Mouse (Mus musculus) urinary bladder, postnatal 4 days (tissue): ENCODE measurements around the gene Fry.
"Not testable (repeated sequence)": the region's sequence is repeated elsewhere in the genome, so short reads cannot be mapped to it uniquely, and the experiment has no call there.

Source experiments
- DNase-seq, 2 experiments: peaks; one replicate each; pipeline ENCODE4 v3.0.0; 2021 to 2022; ENCODE audit warnings: low spot score in 2 of 2

Gene Fry

DNA sequence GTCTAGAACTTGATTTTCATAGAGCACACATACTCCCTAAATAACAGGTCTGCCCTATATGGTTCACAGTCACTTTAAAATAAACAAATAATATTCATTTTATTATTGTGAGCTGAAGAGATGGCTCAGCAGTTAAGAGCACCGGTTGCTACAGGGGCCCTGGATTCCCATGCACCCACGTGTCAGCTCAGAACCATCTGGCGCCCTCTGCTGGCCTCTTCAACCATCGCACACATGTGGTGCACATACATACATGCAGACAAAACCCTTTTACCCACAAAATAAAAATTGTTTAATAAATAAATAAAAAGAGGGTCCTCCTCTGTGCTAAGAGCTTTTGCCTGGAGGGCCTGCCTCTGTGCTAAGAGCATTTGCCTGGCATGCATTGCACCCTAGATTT, 335.0 kb downstream of the Fry start:
- no peak for DNase-seq

DNA sequence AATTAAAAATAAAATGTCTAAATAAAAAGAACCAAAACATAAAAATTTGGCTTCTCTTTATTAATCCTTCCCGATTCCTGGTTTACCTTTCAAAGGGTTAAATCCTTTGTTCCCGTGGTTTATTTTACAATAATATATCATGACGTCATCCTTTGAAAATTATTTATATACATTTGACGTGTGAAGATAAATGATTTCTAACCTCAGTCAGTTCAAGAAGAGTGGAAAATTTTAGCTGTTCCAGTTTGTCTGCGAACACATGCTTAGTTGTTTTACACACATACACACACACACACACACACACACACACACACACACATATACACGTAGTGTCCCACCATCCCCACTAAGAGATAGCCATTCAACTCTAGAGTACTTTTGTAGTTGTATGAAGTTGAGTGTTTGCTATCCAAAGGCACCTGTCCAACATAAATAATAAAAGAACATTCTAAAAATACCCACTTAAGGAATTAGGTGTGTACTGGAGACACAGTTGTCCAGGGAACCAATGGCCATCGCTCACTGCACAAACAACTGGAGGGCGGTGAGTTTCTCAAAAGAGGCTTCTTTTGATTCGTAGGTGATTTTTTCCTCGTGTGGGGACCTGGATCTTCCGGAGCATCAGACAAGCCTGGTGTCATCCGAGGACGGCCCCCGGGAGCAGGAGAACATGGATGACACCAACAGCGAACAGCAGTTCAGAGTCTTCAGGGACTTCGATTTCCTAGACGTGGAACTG, 338.9 kb downstream of the Fry start:
- no peak for DNase-seq

DNA sequence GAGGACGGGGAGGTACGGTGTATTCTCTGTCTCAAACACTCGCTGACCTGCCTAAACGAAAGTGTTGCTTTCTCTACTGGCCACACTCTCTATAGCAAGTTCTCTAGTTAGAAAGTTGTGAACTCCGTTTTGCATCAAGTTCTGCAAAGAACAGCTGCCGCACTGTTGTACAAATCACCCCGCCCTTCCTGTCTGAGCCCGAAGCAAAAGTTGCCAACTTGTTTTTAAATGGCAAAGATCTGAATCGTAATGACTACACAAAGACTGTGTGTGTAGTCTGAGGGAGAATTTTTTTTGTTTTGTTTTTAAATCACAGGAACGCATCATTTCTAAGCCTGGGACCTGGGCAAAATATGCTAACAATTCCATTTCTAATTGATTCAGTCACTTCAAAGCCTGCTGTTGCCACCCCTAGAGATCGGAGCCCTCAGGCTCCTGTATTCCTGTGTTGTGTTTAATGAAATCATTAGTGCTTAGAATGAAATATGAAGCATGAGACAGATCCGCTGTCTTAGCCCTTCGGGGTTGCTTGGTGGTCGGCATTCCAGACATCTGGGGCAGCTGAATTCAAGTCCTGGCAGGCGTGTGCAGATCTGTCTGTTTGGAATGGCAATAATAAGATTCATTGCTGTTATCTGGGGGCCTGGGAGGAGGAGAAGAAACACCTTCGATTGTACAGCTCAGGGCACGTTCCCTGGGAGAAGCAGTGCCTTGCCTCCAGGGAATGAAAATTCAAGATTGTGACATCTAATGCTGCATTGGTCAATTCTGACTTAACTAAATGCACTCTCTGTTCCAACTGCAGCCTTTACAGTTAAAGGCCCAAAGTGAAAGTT, 339.7 kb downstream of the Fry start:
- no peak for DNase-seq

DNA sequence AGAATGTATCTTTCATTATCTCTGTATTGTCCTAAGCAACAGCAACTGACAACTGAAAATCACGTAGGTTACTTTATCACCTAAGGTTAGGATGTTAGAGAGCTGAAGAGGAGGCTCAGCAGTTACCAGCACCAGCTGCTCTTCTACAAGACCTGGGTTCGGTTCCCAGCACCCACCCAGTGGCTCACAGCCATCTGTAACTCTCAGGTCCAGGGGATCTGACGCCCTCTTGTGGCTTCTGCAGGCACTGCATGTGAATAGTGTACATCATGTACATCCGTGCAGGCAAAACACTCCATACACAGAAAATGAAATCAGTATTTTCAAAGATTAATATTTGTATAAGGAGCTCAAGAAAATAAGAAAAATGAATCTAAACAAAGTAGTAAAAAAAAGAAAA, 341.4 kb downstream of the Fry start:
- no peak for DNase-seq

DNA sequence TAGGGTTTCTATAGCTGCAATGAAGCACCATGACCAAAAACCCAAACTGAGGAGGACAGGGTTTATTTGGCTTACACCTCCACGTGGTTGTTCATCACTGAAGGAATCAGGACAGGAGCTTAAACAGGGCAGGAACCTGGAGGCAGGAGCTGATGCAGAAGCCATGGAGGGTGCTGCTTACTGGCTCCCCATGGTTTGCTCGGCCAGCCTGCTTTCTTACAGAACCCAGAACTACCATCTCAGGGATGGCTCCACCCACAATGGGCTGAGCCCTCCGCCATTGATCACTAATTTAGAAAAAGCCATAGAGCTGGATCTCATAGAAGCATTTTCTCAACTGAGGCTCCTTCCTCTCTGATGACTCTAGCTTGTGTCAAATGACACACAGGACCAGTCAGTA, 346.3 kb downstream of the Fry start:
- DNase-seq, result no peak

DNA sequence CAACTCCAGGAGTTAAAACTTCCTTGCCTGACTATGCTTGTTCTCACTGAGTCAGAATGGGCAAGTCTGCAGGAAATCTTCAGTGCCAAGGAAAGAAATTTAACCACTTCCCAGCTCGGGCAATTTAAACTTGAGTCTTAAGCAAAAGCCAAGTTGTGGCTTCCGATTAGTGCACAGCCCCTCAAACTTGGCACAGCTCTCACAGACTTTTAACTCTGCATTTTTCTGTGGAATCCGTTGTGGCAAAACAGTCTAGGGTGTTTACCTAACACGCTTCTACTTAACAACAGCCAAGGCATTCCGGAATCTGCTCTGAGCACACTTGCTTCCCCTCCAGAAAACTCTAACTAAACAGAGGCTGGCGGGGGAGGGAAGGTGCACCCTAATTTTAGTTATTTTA, 346.8 kb downstream of the Fry start:
- no peak for DNase-seq

DNA sequence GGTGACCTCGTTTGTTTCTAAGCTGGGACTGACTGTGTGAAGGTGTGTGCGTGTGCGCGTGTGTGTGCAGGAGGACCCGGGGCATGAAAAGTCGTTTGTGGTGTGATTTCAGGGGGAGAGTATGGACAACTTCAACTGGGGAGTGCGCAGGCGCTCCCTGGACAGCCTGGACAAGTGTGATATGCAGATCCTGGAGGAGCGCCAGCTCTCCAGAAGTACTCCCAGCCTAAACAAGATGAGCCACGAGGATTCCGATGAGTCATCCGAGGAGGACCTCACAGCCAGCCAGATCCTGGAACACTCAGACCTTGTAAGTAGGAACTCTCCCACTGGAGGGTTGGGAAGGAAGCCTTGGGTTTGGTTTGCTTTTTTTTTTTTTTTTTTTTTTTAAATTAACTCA, 347.7 kb downstream of the Fry start:
- peak; percentile 83 to 84 for DNase-seq

DNA sequence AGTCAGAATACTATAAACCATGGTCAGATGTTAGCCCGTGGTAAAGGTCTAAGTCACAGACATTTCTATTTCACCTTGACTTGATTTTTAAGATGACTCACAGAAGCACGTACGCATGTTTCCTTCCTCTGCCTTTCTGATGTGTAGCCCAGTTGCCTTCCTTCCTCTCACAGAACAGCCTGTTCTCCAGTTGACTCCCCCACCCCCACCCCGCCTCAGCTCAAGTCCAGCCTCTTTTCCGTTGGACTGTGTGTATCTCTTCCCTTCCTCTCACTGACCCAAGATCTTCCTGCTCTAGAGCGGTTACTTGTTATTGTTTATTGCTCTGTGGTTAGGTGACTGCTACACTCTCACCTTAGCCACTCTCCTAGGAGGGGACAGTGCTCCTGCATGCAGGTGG, 350.0 kb downstream of the Fry start:
- DNase-seq, result no peak

DNA sequence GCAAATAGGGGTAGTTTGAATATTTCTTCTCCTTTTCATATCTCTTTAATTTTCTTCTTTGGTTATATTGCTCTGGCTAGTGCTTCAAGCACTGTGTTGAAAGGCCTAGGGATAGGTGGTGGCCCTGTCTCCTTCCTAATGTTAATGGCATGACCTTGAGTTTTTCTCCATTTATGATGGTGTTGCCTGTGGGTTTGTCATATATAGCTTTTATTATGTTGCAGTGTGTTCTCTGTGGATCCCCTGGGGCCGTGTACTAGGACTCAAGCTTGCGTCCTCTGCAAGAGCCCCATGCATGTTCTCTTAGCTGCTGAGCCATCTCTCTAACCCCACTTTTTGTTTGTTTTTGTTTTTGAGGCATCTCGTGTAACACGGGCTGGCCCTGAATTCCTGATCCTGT, 358.9 kb downstream of the Fry start:
- no peak for DNase-seq

DNA sequence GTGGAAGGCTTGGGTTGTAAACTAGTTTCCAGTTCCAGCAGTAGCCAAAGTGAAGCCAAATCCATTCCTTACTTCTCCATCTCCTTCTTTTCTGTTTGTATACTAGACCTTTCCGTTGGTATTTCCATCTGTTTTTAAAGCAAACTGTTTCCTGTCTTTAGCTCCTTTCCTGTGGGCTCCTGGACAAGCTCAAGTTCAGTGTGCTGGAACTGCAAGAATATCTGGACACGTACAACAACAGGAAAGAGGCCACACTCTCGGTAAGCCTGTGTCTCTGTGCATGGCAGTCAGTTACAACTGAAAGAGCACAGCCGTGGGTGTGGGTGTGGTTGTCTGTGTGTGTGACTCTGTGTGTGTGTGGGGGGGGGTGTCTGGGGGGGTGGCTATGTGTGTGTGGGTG, 360.2 kb downstream of the Fry start:
- no peak for DNase-seq

DNA sequence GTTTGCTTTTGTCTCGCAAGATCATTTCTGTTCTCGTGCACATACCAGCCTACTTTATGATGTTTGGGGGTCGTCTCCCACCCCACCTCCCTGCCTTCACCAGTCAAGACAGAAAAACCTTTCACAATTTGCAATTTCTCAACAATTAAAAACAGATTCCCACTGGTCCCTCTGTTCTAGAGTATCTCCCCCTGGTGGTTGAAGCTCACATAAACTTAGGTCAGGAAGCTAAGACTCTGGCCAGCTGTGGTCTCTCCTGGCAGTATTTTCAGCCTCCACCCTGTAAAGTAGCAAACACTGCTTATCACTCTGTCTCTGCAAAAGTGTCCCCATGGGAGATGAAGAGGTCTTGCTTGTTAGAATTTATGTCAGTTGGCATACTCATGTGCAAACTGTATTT, 366.8 kb downstream of the Fry start:
- DNase-seq, result peak in 1 of 2 experiments; percentile 30

DNA sequence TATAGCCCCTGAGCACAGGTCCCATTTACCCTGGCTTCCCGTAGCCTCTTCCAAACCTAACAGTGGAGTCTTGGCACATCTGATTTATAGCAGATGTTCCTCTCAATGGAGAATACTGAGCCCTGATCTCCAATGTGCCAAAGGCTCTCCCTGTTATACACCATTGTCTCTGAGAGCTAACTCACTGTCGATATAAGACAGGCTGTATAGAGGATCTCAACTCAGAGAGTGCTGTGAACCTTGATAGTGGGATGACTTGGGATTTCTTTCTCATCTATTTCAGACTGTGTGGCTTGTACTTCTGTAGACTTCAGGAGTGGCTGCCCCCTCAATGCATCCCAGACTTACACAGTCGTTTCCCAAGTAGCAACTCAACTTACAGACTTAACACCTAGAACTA, 371.8 kb downstream of the Fry start:
- DNase-seq, result no peak

DNA sequence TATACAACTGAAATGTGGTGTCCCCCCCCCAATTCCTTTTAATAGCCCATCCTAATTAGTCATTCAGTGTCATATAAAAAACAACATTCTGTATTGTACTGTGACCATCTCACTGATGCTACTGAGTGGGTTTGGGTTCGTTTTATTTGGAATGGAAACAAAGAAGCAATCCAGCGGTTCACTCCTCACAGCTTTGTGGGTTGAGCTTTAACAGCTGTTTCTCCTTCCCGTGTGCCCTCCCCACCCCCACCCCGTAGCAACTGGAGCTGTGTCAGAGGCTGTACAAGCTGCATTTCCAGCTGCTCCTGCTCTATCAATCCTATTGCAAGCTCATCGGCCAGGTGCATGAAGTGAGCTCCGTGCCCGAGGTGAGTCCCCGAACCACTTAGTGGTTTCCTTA, 372.4 kb downstream of the Fry start:
- DNase-seq, result no peak

DNA sequence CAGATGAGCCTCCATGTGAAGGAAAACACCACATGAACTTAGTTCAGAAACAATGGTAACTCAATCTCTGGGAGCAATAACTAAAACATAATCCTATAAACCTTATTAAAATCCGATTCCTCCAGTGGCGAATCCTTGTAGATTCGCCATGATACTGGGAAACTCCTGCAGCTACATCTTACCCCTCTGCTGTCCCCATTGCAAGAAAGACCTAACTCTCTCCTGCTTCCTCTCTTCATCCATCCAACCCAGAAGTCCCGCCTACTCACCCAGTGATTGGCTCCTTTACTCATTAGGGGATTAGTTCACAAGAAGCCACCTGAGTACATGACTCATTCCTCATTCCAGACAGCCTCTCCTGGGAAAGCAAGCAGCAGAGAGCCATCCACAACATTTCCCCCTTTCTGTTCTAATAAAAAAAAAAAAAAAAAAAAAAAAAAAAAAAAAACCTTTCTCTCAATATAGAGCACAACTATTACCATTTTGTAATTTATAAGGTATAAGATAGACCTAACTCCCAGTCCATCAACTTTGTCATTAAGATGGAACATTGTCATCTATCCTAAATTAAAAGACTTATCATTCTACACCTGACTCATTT, 373.2 kb downstream of the Fry start:
- DNase-seq, result not testable (repeated sequence)

DNA sequence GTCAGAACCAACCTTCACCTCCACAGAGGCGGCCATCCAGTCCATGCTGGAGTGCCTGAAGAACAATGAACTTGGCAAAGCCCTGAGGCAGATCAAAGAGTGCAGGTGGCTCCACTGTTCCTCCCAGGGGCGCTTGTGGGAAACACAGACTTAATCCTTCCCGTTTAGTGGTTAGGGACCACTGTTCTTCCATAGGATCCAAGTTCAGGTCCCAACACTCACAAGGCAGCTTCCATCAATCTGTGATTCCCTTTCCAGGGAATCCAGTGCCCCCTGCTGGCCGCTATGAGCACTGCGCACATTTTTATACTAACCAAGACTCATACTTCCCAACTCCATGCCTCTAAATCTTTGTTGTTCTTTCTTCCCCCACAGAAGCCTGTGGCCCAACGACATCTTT, 377.3 kb downstream of the Fry start:
- no peak for DNase-seq

DNA sequence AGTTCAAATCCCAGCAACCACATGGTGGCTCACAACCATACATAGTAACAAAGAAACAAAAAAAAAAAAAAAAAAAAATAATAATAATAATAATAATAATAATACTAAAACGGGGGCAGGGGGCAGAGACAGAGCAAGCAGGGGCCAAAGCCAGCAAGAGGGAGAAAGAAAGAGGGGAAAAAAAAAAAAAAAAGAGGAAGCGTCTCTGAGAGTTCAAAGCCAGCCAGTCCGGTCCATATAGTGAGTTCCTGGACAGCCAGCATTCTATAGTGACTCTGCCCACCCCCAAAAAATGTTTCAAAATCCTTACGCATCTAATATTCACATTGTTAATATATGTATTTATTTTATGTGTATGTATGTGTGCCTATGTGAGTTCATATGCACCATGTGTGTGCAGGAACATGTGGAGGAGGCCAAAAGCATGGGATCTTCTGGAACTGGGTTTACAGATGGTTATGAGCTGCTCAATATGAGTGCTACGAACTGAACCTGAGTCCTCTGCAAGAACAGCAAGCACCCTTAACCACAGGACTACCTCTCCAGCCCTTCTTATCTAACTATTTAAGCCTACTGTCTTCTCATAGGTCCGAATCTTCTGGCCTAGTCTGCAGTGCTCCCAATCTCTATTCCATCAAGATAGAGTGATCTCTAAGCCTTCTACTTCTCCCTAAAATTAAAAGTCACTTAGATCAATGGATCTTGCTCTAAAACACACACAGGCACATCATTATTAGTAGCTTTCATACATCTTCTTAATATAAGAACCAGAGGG, 392.2 kb downstream of the Fry start:
- DNase-seq, result no peak

DNA sequence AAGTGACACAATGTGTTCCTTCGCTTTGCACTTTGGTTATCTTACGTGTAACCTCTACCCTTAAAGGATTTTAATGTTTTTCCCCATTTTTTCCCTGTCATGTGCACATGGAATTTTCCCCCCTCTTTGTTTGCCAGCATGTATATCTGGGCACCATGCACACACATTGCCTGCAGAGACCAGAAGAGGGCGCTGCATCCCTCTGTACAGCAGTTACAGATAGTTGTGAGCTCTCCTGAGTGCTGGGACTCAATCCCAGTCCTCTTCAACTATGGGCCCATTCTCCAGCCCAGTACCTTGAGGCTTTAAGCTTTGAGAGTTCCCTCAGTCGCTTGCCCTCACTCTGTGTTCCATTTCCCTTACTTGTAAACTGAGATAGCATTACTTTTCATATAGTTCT, 394.8 kb downstream of the Fry start:
- DNase-seq, result no peak

DNA sequence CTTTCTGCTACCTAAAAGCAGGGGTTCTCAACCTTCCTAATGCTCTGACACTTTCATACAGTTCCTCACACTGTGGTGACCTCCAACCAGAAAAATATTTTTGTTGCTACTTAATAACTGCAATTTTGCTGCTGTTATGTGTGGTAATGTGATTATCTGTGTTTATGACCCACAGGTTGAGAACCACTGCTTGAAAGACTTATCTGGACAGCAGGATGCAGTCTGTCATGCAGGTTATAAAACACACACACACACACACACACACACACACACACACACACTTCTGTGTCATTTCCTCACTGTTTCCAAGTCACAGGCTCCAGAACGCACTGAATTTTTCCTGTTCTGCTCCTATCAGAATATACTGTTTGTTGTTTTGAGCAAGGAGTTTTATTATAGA, 395.6 kb downstream of the Fry start:
- DNase-seq, result no peak

DNA sequence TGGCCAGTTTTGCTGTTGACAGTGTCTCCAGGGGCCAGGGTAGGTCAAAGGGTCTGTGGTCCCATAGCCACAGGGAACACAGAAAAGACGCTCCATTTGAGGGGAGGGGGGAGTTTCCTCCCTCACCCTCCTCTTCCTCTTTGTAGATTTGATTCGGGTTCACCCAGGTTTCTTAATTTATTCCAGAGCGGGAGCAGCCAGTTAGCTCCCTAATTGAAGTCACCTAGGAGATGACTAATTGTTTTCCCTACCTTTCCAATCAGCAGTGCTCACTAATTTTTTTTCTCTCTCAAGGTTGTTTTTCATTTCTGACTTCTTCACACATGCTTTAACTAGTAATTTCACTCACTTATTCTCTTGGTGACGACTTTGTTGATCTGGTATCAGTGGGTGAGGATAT, 399.6 kb downstream of the Fry start, which contains the start of gene Zar1l:
Gene Zar1l (minus strand): TSS at position 101 of the 400 bp plus-strand sequence.
- no peak for DNase-seq

DNA sequence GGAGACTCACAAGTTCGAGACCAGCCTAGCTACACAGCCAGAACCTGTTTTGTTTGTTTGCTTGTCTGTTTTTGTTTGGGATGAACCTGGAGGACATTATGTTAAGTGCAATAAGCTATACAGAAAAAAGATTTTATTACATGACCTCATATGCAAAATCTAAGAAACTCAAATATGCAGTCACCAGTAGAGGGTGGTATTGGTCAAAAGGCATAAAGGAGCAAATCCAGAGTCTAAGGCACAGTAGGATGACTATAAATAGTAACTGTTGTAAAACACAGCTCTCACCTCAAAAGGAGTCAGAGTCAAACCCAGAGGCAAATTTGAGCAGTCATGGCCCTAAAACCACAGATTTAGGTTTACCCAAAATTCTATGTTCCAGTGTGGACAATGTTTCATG, 401.1 kb downstream of the Fry start:
- DNase-seq, result no peak

DNA sequence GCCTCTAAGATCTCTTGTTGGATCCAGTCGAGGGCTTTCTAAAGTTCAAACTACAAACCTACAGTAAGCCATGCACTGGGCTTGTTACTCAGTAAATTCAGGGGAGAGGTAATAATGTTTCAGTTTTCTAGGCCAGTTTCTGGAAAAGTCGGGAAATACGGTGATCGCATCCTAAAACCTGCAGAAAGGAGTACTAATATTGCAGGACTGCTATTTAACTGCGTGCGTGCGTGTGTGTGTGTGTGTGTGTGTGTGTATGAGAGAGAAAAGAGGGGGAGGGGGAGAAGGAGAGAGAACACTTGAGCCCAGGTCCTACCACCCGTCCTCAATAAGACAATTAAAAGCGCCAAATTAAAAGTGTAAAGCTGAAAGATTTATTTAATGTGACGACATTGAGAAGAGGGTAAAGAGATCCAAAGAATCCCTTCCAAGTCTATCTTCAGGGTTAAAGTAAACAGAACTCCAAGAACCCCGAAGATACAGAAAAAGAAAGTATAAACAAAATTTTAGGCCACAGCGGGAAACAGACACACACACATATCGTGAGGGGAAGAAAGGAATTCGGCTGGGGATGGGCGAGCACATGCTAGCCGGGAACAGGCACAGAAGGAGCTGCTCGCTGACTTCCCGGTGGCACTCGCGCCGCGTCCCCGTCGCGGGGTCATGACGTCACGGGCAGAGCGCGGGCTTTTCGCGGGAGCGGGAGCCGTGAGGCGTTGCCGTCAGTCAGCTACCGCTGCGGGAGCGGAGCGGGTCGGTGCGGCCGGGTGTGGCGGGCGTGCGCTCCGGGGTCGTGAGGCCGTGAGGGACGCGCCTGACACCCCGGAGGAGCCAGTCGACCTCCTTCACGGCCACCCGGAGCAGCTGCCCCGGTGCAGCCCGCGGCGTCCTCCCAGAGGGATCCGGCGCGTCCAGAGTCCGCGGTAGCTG, 403.8 kb downstream of the Fry start, which contains the start of gene Brca2:
Gene Brca2 (plus strand): TSS at position 694 of the 930 bp plus-strand sequence.
- peak; percentile 83 to 93 for DNase-seq
